Mouse (Mus musculus) thymus, adult 2 months (tissue): ENCODE measurements around the gene Trim37.

Experiments
- CTCF ChIP-seq: fragments of 200-500 bp; IDR thresholded peaks from 2 replicates; pipeline ENCODE4 v1.5.1; 2012; ENCODE audit warnings: mild to moderate bottlenecking, control low read depth, low read length, moderate library complexity, borderline replicate concordance; ENCODE audit not compliant: control insufficient read depth, poor library complexity, insufficient read depth; ENCODE audit errors: extremely low read depth
- POLR2A ChIP-seq: fragments of 200-500 bp; IDR thresholded peaks from 2 replicates; pipeline ENCODE4 v1.6.1; 2012; ENCODE audit warnings: mild to moderate bottlenecking, low read length, control low read depth, moderate library complexity; ENCODE audit not compliant: control insufficient read depth, poor library complexity, insufficient read depth; ENCODE audit errors: extremely low read depth

- TF ChIP-seq CTCF (no peak), POLR2A (no peak)
These were observed 31.1 kb downstream of the Trim37 start for GRCm38 (mm10) chr11:87158012-87158411.
